Mouse (Mus musculus) bone marrow macrophage, adult 2 months (primary cell): ENCODE results near the gene Plgrkt.

ENCODE experiments used
- CTCF ChIP-seq: IDR thresholded peaks from 2 replicates; pipeline ENCODE4 v1.5.1; 2012; ENCODE audit warnings: low read depth, mild to moderate bottlenecking, low read length, moderate library complexity
- POLR2A ChIP-seq: IDR thresholded peaks from 2 replicates; pipeline ENCODE4 v1.6.1; 2012; ENCODE audit warnings: mild to moderate bottlenecking, low read depth, low read length, borderline replicate concordance

DNA sequence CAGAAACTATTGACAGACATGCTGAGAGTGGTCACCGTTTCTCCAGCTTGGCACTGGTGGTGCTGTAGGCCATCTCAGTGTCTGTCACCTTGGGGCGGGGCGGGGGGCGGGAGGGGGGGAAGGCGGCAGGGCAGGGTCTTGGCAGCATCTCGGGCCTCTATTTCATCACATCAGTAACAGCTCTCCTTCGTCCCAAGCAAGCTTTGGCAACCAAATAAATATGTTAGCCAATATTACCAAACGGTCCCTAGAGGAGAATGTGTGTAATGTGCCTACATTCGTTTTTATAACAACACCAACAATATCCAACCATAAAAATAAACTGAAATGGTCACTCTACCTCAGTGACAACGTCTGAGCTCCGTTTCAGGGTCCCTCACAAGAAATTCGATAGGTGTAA, 2.9 kb upstream of the Plgrkt start:
- TF ChIP-seq POLR2A (no peak), CTCF (no peak)
